Mouse (Mus musculus) kidney, adult 8-10 months (tissue): ENCODE data around the gene Olfml3.

Source experiments
- DNase-seq, 2 experiments: peaks; one replicate each; pipeline ENCODE4 v3.0.0; 2022

The Olfml3 gene

GRCm38 (mm10) chr3:103737778-103738571, at the start of gene Olfml3:
Gene Olfml3, minus strand, starts transcription at chr3:103738001.
- DNase-seq: peak; percentile 62 to 88

GRCm38 (mm10) chr3:103787225-103787624, 49.4 kb upstream of the Olfml3 start:
- DNase-seq: no peak

GRCm38 (mm10) chr3:103782844-103783609, 45.2 kb upstream of the Olfml3 start:
- DNase-seq: no peak

- DNase-seq: no peak
Observed at GRCm38 (mm10) chr3:103780777-103781176, 43.0 kb upstream of the Olfml3 start.

GRCm38 (mm10) chr3:103780271-103780670, 42.5 kb upstream of the Olfml3 start:
- DNase-seq: no peak

GRCm38 (mm10) chr3:103779183-103779582, 41.4 kb upstream of the Olfml3 start:
- DNase-seq: no peak

GRCm38 (mm10) chr3:103778660-103779059, 40.9 kb upstream of the Olfml3 start:
- DNase-seq: no peak

- DNase-seq: no peak
Observed at GRCm38 (mm10) chr3:103777940-103778339, 40.1 kb upstream of the Olfml3 start.

- no peak for DNase-seq
Observed at GRCm38 (mm10) chr3:103774009-103774408, 36.2 kb upstream of the Olfml3 start.

- no peak for DNase-seq
Observed at GRCm38 (mm10) chr3:103773508-103773907, 35.7 kb upstream of the Olfml3 start.

- DNase-seq: peak in 1 of 2 experiments; percentile 67
Observed at GRCm38 (mm10) chr3:103772846-103773245, 35.0 kb upstream of the Olfml3 start.

- peak; percentile 83 to 88 for DNase-seq
Observed at GRCm38 (mm10) chr3:103771531-103772130, 33.8 kb upstream of the Olfml3 start.

GRCm38 (mm10) chr3:103766789-103767188, 29.0 kb upstream of the Olfml3 start:
- DNase-seq: no peak

GRCm38 (mm10) chr3:103759261-103759970, 21.6 kb upstream of the Olfml3 start:
- DNase-seq: no peak

- no peak for DNase-seq
Observed at GRCm38 (mm10) chr3:103758456-103758855, 20.7 kb upstream of the Olfml3 start.

- no peak for DNase-seq
Observed at GRCm38 (mm10) chr3:103756920-103757319, 19.1 kb upstream of the Olfml3 start.

- DNase-seq: no peak
Observed at GRCm38 (mm10) chr3:103755351-103755750, 17.6 kb upstream of the Olfml3 start.

- DNase-seq: no peak
Observed at GRCm38 (mm10) chr3:103751558-103751957, 13.8 kb upstream of the Olfml3 start.

GRCm38 (mm10) chr3:103746711-103747110, 8.9 kb upstream of the Olfml3 start:
- DNase-seq: no peak

- no peak for DNase-seq
Observed at GRCm38 (mm10) chr3:103745001-103745770, 7.4 kb upstream of the Olfml3 start.

- no peak for DNase-seq
Observed at GRCm38 (mm10) chr3:103743208-103743607, 5.4 kb upstream of the Olfml3 start.

GRCm38 (mm10) chr3:103740342-103740741, 2.5 kb upstream of the Olfml3 start:
- DNase-seq: no peak
